Mouse (Mus musculus) ES-Bruce4 (cell line): ENCODE data around the gene Scimp. TPM values are rescaled to one million over a fixed set of nuclear protein-coding genes. Genes with fewer than 3 reads are reported as not detected.

ENCODE experiments used
- H3K27ac ChIP-seq: 2 replicates; pipeline ENCODE4 v1.5.1; 2012; ENCODE audit warnings: low read length, inconsistent platforms; ENCODE audit not compliant: insufficient read depth
- H3K27me3 ChIP-seq: 2 replicates; pipeline ENCODE4 v1.6.1; 2012; ENCODE audit warnings: mild to moderate bottlenecking, low read length, inconsistent platforms; ENCODE audit not compliant: control insufficient read depth, poor library complexity, insufficient read depth, severe bottlenecking
- H3K36me3 ChIP-seq: 2 replicates; pipeline ENCODE4 v1.6.1; 2012; ENCODE audit warnings: inconsistent platforms, mild to moderate bottlenecking, low read length, moderate library complexity; ENCODE audit not compliant: control insufficient read depth, poor library complexity, insufficient read depth, severe bottlenecking
- H3K4me1 ChIP-seq: one replicate; pipeline ENCODE4 v1.8.1; 2011; ENCODE audit warnings: low read length; ENCODE audit not compliant: control insufficient read depth, insufficient read depth
- H3K4me3 ChIP-seq: 2 replicates; pipeline ENCODE4 v1.5.1; 2011; ENCODE audit warnings: low read depth, mild to moderate bottlenecking, low read length
- H3K9ac ChIP-seq: 2 replicates; pipeline ENCODE4 v1.6.1; 2012; ENCODE audit warnings: low read depth, mild to moderate bottlenecking, inconsistent platforms; ENCODE audit not compliant: poor library complexity, severe bottlenecking
- H3K9me3 ChIP-seq: replicated peaks from 2 replicates; pipeline ENCODE4 v1.6.1; 2012; ENCODE audit warnings: mild to moderate bottlenecking, low read length, inconsistent platforms; ENCODE audit not compliant: control insufficient read depth, poor library complexity, insufficient read depth, severe bottlenecking
- CTCF ChIP-seq: IDR thresholded peaks from one replicate; pipeline ENCODE4 v1.8.1; 2011; ENCODE audit warnings: low read depth, low read length
- EP300 ChIP-seq: IDR thresholded peaks from 2 replicates; pipeline ENCODE4 v1.6.1; 2011; ENCODE audit warnings: low read depth, low read length; ENCODE audit not compliant: insufficient read depth
- POLR2A ChIP-seq: IDR thresholded peaks from one replicate; pipeline ENCODE4 v1.8.1; 2011; ENCODE audit warnings: low read length; ENCODE audit not compliant: insufficient read depth
- polyA plus RNA-seq: library from polyadenylated mRNA; stranded (reverse); fragments of >200 nt; gene quantifications from 2 replicates; pipeline ENCODE4 v1.2.4, GENCODE M21; 2011; ENCODE audit warnings: low read depth; ENCODE audit not compliant: missing spikeins, insufficient read depth, insufficient read length

Gene Scimp
- polyA plus RNA-seq, 1 experiment = not detected

DNA sequence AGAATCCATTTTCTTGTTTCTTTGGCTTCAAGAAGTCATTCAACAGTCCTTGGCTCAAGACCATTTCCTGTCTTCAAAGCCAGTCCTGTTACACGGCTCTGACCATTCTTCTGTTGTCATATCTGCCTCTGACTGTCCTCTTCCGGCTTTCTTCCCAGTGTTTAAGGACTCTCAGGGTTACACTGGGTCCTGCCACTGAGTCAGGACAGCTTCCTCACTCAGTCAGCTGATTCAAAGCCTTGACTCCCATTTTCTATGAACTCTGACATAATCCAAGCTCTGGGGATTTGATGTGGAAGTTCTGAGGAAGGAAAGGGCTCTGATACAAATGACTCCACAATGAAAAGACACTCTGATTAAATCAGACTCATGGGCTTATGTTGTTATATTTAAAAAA is 9.5 kb downstream of the Scimp start:
- Histone ChIP-seq H3K36me3 (no peaks in the 10 kb centered on the region), H3K4me3 (no peak overlapping the region), H3K9me3 (peaks cover 4% of the 10 kb centered on the region; the same call in 1 of the 2 replicates), H3K4me1 (no peaks in the 10 kb centered on the region), H3K27me3 (no peaks in the 10 kb centered on the region), H3K27ac (no peak overlapping the region), H3K9ac (no peak overlapping the region)
- no peak for TF ChIP-seq EP300
- TF ChIP-seq POLR2A = no peak
- no peak for TF ChIP-seq CTCF

DNA sequence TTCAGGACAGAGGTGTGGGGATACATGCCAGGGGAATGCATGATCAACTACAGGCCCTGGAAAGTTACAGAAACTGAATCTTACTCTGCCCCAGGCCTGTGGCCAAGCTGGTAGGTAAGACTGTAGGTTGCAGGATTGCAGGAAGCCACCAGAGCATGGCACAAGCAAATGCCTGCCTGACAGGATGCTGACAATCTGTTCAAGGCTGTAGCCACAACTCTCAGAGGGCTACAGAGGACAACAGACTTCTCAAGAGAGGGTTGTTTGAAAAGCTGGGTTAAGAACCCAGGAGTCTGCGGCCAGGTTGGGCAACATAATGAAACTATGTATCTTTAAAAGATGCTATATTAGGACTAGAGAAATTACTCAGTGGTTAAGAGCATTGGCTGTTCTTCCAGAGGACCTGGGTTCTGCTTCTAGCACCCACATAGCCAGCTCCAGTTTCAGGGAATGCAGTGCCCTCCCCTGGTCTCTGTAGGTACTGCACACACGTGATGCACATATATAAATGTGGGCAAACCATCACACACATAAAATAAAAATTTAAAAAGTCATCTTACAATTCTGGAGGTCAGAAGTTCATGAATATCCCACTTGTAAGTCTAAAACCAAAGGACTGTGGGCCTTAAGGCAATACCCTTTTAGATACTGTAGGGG is 10.1 kb downstream of the Scimp start:
- Histone ChIP-seq H3K36me3 (no peaks in the 10 kb centered on the region), H3K9me3 (peaks cover 4% of the 10 kb centered on the region; the same call in 1 of the 2 replicates), H3K4me3 (no peak overlapping the region), H3K27me3 (no peaks in the 10 kb centered on the region), H3K27ac (no peak overlapping the region), H3K9ac (no peak overlapping the region), H3K4me1 (no peaks in the 10 kb centered on the region)
- no peak for TF ChIP-seq EP300
- peak; percentile 13 for TF ChIP-seq CTCF

DNA sequence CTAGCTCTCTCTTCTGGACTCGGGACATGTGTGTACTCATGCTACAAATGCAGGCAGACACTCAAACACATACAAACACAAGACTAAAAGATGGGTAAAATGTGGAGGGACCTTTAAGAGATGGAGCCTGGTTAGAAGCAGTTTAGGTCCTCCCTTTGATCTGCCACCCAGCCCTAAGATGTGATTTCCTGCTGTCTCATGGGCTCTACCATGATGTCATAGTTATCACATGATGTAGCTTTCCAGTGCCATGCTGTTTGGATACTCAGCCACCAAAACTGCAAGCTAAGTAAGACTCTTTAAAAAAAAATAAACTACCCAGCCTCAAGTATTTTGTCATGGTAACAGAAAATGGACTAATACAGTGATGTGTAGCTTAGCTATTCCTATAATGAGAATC is 20.0 kb downstream of the Scimp start:
- no peaks in the 10 kb centered on the region for H3K4me1 ChIP-seq
- TF ChIP-seq EP300 = no peak
- no peak for TF ChIP-seq POLR2A
- no peak for TF ChIP-seq CTCF
- no peak overlapping the region for H3K9ac ChIP-seq
- no peaks in the 10 kb centered on the region for H3K27me3 ChIP-seq
- H3K9me3 ChIP-seq = no peaks in the 10 kb centered on the region
- H3K4me3 ChIP-seq = no peak overlapping the region
- no peak overlapping the region for H3K27ac ChIP-seq
- H3K36me3 ChIP-seq = no peaks in the 10 kb centered on the region

DNA sequence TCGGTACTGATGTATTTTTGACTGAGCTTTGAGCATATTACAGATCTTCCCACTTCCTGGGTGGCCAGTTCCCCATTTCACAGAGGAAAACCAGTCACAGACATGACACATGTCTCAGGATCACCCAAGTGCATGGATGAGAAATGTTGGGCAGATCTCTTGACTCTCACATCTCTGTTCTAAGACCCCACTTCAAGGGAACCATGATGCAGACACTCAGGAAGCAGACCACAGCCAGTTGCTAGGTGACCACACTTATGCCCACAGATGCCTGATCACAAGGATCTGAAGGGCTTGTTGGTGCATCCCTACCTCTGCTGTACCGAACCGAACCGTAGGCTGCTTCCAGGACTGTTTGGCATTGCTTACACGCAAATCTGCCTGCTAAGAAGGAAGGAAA is 20.7 kb downstream of the Scimp start:
- no peaks in the 10 kb centered on the region for H3K27me3 ChIP-seq
- H3K9ac ChIP-seq = no peak overlapping the region
- TF ChIP-seq POLR2A (no peak), CTCF (no peak), EP300 (no peak)
- H3K4me1 ChIP-seq = no peaks in the 10 kb centered on the region
- H3K27ac ChIP-seq = no peak overlapping the region
- H3K4me3 ChIP-seq = no peak overlapping the region
- no peaks in the 10 kb centered on the region for H3K36me3 ChIP-seq
- no peaks in the 10 kb centered on the region for H3K9me3 ChIP-seq

DNA sequence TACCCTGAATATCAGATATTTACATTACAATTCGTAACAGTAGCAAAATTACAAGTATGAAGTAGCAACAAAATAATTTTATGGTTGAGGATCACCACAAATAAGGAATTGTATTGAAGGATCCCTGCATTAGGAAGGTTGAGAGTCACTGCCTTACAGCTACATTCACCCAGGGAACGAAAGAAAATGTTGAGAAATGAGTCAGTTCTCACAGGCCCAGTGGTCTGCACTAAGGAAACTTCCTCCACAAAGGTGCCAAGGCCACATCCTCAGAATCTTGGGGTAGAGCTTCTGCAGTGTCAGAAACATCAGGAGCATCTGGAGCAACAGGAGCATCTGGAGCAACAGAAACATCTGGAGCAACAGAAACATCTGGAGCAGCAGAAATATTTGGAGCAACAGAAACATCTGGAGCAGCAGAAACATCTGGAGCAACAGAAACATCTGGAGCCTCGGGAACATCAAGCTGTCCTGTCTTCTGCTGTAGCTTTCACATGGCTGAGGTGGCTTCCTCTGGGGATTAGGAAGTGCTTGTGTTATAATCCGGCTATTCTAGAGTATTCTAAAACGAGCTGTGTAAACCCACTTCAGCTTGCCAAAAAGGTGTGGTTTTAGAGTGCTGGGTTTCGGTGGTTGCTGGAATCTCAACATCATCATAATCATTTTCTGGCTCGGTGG is 21.4 kb downstream of the Scimp start:
- Histone ChIP-seq H3K9me3 (no peaks in the 10 kb centered on the region), H3K4me1 (no peaks in the 10 kb centered on the region), H3K27me3 (no peaks in the 10 kb centered on the region), H3K9ac (no peak overlapping the region), H3K4me3 (no peak overlapping the region), H3K36me3 (no peaks in the 10 kb centered on the region), H3K27ac (no peak overlapping the region)
- TF ChIP-seq POLR2A = no peak
- TF ChIP-seq CTCF = no peak
- TF ChIP-seq EP300 = no peak

DNA sequence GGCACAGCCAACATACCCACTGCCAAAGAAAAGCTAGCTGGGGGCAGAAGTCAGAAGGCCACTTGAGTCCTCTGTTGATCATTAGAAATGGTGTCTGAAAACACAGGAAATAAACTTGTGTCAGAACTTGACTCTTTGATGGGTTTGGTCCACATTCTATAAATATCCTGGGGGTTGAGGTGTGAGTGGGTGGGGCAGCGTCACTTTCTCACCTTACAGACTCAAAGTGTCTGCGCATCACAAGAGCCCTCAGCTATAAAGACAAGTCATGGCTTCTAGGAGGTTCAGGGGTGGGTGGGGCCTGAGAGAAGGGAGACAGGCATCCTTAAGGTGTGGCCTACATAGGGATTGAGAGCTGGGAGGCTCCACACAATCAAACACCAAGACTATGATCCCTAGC is 22.0 kb downstream of the Scimp start:
- TF ChIP-seq EP300 (no peak), CTCF (no peak), POLR2A (no peak)
- Histone ChIP-seq H3K36me3 (no peaks in the 10 kb centered on the region), H3K27me3 (no peaks in the 10 kb centered on the region), H3K9me3 (no peaks in the 10 kb centered on the region), H3K9ac (no peak overlapping the region), H3K4me1 (no peaks in the 10 kb centered on the region), H3K4me3 (no peak overlapping the region), H3K27ac (no peak overlapping the region)
